Mouse (Mus musculus) erythroid progenitor cell, adult 5-6 weeks (primary cell): ENCODE data around the gene Ppef2. TPM values are rescaled to one million over a fixed set of nuclear protein-coding genes. Genes with fewer than 3 reads are reported as not detected.

Source experiments
- ATAC-seq: replicated peaks from 2 replicates; pipeline ENCODE4 v1.8.0; 2016; ENCODE audit warnings: moderate number of reproducible peaks, mild to moderate bottlenecking, moderate TSS enrichment, inconsistent platforms; ENCODE audit not compliant: poor library complexity, low FRiP score, severe bottlenecking
- total RNA-seq, 2 experiments: library from RNA; stranded (forward) in 1 of 2; stranded (reverse) in 1 of 2; fragments of 150-400 nt in 1 of 2; fragments of 186-747, 209-891 nt in 1 of 2; gene quantifications; 2 replicates each; pipeline versions ENCODE4 v1.2.3 to v1.2.4; 2015 to 2017; ENCODE audit warnings: low replicate concordance in 2 of 2

Ppef2 gene
- total RNA-seq (2015; ENCODE audit: low replicate concordance) (not detected in 2 replicates), total RNA-seq (2017; ENCODE audit: low replicate concordance) (not detected in 2 replicates)

GRCm38 (mm10) chr5:92256218-92256617, at the start of gene Ppef2:
TSS of gene Ppef2 (minus strand) at chr5:92256278.
- ATAC-seq, result no peak

- ATAC-seq, result no peak
These were observed 48.2 kb upstream of the Ppef2 start for GRCm38 (mm10) chr5:92304291-92304690.

GRCm38 (mm10) chr5:92302149-92302840, 46.2 kb upstream of the Ppef2 start:
- ATAC-seq, result no peak

- no peak for ATAC-seq
These were observed 38.4 kb upstream of the Ppef2 start for GRCm38 (mm10) chr5:92294525-92294924.

- no peak for ATAC-seq
These were observed 35.8 kb upstream of the Ppef2 start for GRCm38 (mm10) chr5:92291652-92292414.

GRCm38 (mm10) chr5:92287840-92288239, 31.8 kb upstream of the Ppef2 start:
- no peak for ATAC-seq

- peak; percentile 65 for ATAC-seq
These were observed 27.0 kb upstream of the Ppef2 start for GRCm38 (mm10) chr5:92283107-92283506.

- ATAC-seq, result no peak
These were observed 26.5 kb upstream of the Ppef2 start for GRCm38 (mm10) chr5:92282571-92282970.

- no peak for ATAC-seq
These were observed 23.0 kb upstream of the Ppef2 start for GRCm38 (mm10) chr5:92278942-92279537.

GRCm38 (mm10) chr5:92277437-92278394, 21.6 kb upstream of the Ppef2 start, which contains the start of gene Naaa:
TSS of gene Naaa (minus strand) at chr5:92278170.
- peak; percentile 90 for ATAC-seq

- ATAC-seq, result no peak
These were observed 14.4 kb upstream of the Ppef2 start for GRCm38 (mm10) chr5:92270496-92270895.

- no peak for ATAC-seq
These were observed 7.8 kb upstream of the Ppef2 start for GRCm38 (mm10) chr5:92263761-92264359.

- ATAC-seq, result no peak
These were observed 6.6 kb upstream of the Ppef2 start for GRCm38 (mm10) chr5:92262646-92263045.

- no peak for ATAC-seq
These were observed 1.6 kb downstream of the Ppef2 start for GRCm38 (mm10) chr5:92254476-92254875.

GRCm38 (mm10) chr5:92252797-92253343, 3.2 kb downstream of the Ppef2 start:
- ATAC-seq, result no peak

GRCm38 (mm10) chr5:92252031-92252430, 4.0 kb downstream of the Ppef2 start:
- ATAC-seq, result no peak

- no peak for ATAC-seq
These were observed 7.5 kb downstream of the Ppef2 start for GRCm38 (mm10) chr5:92248614-92249013.

GRCm38 (mm10) chr5:92245483-92245882, 10.6 kb downstream of the Ppef2 start:
- no peak for ATAC-seq

GRCm38 (mm10) chr5:92244900-92245299, 11.2 kb downstream of the Ppef2 start:
- no peak for ATAC-seq
